Mouse (Mus musculus): ENCODE data around the gene Trpm3.
"Not testable (repeated sequence)": the region's sequence is repeated elsewhere in the genome, so short reads cannot be mapped to it uniquely, and the experiment has no call there.

The Trpm3 gene

GRCm38 (mm10) chr19:22841081-22842040, 702.5 kb downstream of the Trpm3 start:
- no peak for DNase-seq (ENCODE audit: inconsistent age in 2 of 2, low spot score in 1 of 2)

GRCm38 (mm10) chr19:22842697-22843096, 703.9 kb downstream of the Trpm3 start:
- no peak for DNase-seq (ENCODE audit: inconsistent age in 2 of 2, low spot score in 1 of 2)

GRCm38 (mm10) chr19:22847696-22848095, 708.9 kb downstream of the Trpm3 start:
- DNase-seq (ENCODE audit: inconsistent age in 2 of 2, low spot score in 1 of 2) = no peak

GRCm38 (mm10) chr19:22848251-22848650, 709.4 kb downstream of the Trpm3 start:
- no peak for DNase-seq (ENCODE audit: inconsistent age in 2 of 2, low spot score in 1 of 2)

- DNase-seq (ENCODE audit: inconsistent age in 2 of 2, low spot score in 1 of 2) = no peak
These were observed 710.1 kb downstream of the Trpm3 start for GRCm38 (mm10) chr19:22848783-22849576.

GRCm38 (mm10) chr19:22851423-22851822, 712.6 kb downstream of the Trpm3 start:
- not testable (repeated sequence) for DNase-seq (ENCODE audit: inconsistent age in 2 of 2, low spot score in 1 of 2)

GRCm38 (mm10) chr19:22859644-22860043, 720.8 kb downstream of the Trpm3 start:
- DNase-seq (ENCODE audit: inconsistent age in 2 of 2, low spot score in 1 of 2) = no peak

- DNase-seq (ENCODE audit: inconsistent age in 2 of 2, low spot score in 1 of 2) = no peak
These were observed 728.6 kb downstream of the Trpm3 start for GRCm38 (mm10) chr19:22867456-22867855.

- DNase-seq (ENCODE audit: inconsistent age in 2 of 2, low spot score in 1 of 2) = no peak
These were observed 731.0 kb downstream of the Trpm3 start for GRCm38 (mm10) chr19:22869853-22870252.

GRCm38 (mm10) chr19:22872456-22872855, 733.6 kb downstream of the Trpm3 start:
- no peak for DNase-seq (ENCODE audit: inconsistent age in 2 of 2, low spot score in 1 of 2)

GRCm38 (mm10) chr19:22880199-22880598, 741.4 kb downstream of the Trpm3 start:
- no peak for DNase-seq (ENCODE audit: inconsistent age in 2 of 2, low spot score in 1 of 2)

- no peak for DNase-seq (ENCODE audit: inconsistent age in 2 of 2, low spot score in 1 of 2)
These were observed 743.8 kb downstream of the Trpm3 start for GRCm38 (mm10) chr19:22882670-22883111.

GRCm38 (mm10) chr19:22883154-22883553, 744.3 kb downstream of the Trpm3 start:
- DNase-seq (ENCODE audit: inconsistent age in 2 of 2, low spot score in 1 of 2) = no peak

GRCm38 (mm10) chr19:22883744-22884317, 745.0 kb downstream of the Trpm3 start:
- DNase-seq (ENCODE audit: inconsistent age in 2 of 2, low spot score in 1 of 2) = peak; percentile 23 to 80

- peak in 1 of 2 experiments; percentile 23 for DNase-seq (ENCODE audit: inconsistent age in 2 of 2, low spot score in 1 of 2)
These were observed 745.5 kb downstream of the Trpm3 start for GRCm38 (mm10) chr19:22884357-22884756.

GRCm38 (mm10) chr19:22885051-22885450, 746.2 kb downstream of the Trpm3 start:
- DNase-seq (ENCODE audit: inconsistent age in 2 of 2, low spot score in 1 of 2) = no peak

- DNase-seq (ENCODE audit: inconsistent age in 2 of 2, low spot score in 1 of 2) = no peak
These were observed 763.0 kb downstream of the Trpm3 start for GRCm38 (mm10) chr19:22901892-22902291.

GRCm38 (mm10) chr19:22902386-22902785, 763.5 kb downstream of the Trpm3 start:
- no peak for DNase-seq (ENCODE audit: inconsistent age in 2 of 2, low spot score in 1 of 2)

- DNase-seq (ENCODE audit: inconsistent age in 2 of 2, low spot score in 1 of 2) = peak; percentile 31 to 70
These were observed 766.2 kb downstream of the Trpm3 start for GRCm38 (mm10) chr19:22905066-22905482.

GRCm38 (mm10) chr19:22910686-22911085, 771.8 kb downstream of the Trpm3 start:
- DNase-seq (ENCODE audit: inconsistent age in 2 of 2, low spot score in 1 of 2) = no peak

GRCm38 (mm10) chr19:22912971-22913370, 774.1 kb downstream of the Trpm3 start:
- DNase-seq (ENCODE audit: inconsistent age in 2 of 2, low spot score in 1 of 2) = no peak
